Mouse (Mus musculus) T-cell, adult 2 months (primary cell): ENCODE results near the gene Clns1a.

Experiments used
- DNase-seq: peaks from one replicate; pipeline ENCODE4 v3.0.0; 2022; ENCODE audit warnings: low spot score

Clns1a gene

DNA sequence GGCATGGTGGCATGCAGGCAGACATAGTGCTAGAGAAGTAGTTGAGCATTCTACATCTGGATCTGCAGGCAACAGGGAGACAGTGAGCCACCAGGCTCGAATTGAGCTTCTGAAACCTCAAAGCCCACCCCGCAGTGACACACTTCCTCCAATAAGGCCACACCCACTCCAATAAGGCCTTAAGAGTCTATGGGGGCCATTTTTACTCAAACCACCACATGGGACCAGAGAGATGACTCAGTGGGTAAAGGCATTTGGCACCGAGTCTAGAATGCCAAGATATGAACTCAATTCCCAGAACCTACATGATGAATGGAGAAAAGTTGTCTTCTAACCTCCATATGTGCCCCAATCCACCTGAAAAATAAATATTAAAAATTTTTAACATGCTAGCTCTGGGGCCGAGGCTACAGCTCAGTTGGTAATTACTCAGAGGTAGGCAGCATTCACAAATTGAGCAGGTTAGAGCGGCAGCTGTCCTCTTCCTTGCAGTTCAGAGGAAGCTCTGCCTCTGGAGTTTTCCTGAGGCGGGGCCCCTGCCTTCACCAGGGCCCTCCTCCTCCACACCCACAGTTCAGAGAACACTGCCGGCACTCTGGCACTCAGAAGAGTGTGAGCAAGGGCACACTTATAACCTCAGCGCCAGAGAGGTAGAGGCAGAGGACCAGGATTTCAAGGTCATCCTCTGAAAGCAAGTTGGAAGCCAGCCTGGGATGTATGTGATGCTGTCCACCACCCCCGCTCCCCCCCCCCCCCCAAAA lies 70.2 kb downstream of the Clns1a start:
- DNase-seq = no peak

DNA sequence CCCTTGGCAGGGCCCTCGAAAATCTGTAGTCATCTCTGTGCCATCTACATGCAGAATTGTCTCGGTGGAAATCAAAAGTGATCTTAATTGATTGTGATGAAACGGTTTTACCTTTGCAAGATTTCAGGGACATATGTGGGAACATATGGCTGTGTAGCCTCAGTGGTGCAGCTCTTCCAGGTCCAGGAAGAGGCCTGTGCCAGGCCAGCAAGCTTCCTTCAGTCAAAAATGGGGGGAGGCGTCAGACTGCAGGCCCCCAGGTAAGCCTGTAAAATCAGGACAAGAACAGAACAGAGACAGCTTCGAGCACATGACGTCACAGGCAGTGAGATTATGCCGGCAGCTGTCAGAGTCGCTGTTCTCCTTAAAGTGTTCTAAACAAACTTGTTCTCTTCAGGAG lies 71.4 kb downstream of the Clns1a start:
- no peak for DNase-seq

- no peak for DNase-seq
These were observed 72.6 kb downstream of the Clns1a start for GRCm38 (mm10) chr7:97769020-97769419.
